Mouse (Mus musculus) liver, adult 2 months (tissue): Measurements from ENCODE around the gene Bik.

Source experiments
- CTCF ChIP-seq: fragments of 200-500 bp; IDR thresholded peaks from 2 replicates; pipeline ENCODE4 v1.5.1; 2011; ENCODE audit warnings: low read depth, low read length, control low read depth
- POLR2A ChIP-seq: fragments of 200-500 bp; IDR thresholded peaks from 2 replicates; pipeline ENCODE4 v1.6.1; 2011; ENCODE audit warnings: low read length, control low read depth; ENCODE audit not compliant: insufficient read depth; ENCODE audit errors: extremely low read depth

DNA sequence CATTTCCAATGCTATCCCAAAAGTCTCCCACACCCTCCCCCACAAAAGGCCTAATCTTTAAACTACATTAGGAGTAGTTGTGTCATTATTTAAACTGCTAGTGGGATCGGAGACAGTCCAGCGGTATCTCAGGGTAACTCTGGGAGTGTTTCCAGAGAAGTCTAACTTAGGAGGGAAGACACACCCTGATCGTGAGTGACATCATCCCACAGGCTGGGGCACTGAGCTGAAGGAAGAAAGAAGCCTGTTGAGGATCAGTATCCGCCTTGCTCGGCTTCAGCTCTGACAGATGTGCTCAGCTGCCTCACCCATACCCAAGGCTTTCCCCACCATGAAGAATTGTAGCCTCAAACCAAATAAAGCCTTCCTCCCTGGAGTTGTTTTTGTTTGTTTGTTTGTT, 34.8 kb upstream of the Bik start:
- no peak for TF ChIP-seq CTCF
- TF ChIP-seq POLR2A: no peak
